Mouse (Mus musculus) heart, adult 8-10 months (tissue): ENCODE measurements around the gene Gucy2d. TPM values are rescaled to one million over a fixed set of nuclear protein-coding genes. Genes with fewer than 3 reads are reported as not detected.
A peak's percentile ranks its signal among the peaks of the same experiment; 100 is the strongest.

Experiments
- DNase-seq: peaks from one replicate; pipeline ENCODE4 v3.0.0; 2022; ENCODE audit warnings: low spot score
- total RNA-seq, 4 experiments: library from RNA; stranded (reverse); gene quantifications; 2 replicates each; pipeline ENCODE4 v1.2.4; 2022

The Gucy2d gene
- total RNA-seq, 4 experiments from 2014 or later, result 0.12 to 0.20 (median 0.16) TPM; not detected in 1

DNA sequence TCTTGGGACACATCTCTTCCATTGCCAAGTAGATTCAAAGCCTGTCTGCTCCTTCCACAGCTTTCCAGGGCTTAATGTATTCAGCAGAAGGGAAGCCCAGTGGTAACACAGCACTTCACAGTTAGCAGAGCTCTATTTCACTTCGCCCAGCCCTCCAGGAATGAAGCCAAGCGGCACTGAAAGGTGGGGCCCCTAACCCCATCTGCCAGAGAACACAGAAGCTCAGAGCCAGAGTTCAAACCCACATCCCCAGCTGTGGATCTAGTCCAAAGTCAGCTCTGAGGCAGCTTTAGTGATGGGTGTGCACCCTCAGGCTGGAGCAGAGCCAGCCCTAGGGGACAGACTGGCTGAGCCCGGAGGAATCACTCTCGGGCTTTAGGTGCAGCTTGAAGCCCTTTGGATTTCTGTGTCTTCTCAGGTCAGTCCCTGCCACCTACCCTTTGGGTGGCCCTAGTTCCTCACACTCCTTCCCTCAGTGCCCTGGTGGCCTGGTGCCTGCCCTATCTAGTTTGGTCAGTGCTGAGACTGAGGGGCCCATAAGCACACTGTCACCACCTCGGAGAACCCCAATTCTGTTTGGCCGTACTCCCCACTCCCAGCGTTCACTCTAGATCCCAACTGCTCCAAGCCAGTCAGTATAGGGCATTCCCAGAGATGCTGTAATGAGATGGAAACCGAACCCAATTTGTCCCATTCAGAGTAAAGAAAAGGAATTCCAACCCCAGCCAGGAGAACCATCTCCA is 83.0 kb downstream of the Gucy2d start:
- DNase-seq, result peak; percentile 82

DNA sequence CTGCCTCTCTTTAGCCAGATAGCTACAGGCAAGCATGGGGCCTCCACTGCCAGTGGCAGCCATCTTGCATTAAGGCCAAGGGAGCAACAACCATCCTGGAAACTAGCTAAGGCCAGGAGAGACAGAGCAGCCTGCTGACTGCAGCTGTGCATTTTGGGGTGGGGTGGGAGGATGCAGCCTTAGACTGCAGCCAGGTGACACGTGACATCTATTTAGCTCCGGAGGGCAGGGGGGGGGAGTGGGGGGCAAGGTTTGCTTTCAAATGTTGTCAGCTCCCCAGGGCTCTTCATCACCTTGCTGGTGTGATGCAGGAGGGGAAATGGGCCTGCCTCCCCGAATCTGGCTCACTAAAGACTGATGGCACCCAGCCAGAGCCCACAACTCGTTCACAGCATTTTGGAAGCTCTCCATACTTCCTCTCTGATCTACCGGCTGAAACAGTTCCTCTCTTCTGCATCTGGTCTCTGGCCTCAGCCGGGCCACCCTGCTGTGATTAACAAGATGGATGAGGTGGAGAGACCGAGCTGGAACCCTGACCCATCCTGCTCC is 83.7 kb downstream of the Gucy2d start:
- DNase-seq, result peak; percentile 70

DNA sequence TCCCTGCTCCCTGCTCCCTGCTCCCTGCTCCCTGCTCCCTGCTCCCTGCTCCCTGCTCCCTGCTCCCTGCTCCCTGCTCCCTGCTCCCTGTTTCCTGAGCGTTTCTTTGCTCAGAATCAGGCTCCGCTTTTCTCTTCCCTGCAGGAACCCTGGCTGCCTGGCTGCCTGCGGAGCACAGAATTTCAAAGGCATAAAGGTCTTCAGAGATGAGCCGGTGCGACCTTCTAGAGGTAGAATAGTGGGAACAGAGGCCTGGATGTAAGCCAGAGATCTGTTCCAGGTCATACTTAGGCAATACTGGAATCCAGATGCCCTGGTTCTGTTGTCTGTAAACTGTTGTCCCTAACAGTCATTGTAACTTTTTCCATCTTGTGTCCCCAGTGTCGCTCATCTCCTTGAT is 84.2 kb downstream of the Gucy2d start:
- DNase-seq, result no peak

DNA sequence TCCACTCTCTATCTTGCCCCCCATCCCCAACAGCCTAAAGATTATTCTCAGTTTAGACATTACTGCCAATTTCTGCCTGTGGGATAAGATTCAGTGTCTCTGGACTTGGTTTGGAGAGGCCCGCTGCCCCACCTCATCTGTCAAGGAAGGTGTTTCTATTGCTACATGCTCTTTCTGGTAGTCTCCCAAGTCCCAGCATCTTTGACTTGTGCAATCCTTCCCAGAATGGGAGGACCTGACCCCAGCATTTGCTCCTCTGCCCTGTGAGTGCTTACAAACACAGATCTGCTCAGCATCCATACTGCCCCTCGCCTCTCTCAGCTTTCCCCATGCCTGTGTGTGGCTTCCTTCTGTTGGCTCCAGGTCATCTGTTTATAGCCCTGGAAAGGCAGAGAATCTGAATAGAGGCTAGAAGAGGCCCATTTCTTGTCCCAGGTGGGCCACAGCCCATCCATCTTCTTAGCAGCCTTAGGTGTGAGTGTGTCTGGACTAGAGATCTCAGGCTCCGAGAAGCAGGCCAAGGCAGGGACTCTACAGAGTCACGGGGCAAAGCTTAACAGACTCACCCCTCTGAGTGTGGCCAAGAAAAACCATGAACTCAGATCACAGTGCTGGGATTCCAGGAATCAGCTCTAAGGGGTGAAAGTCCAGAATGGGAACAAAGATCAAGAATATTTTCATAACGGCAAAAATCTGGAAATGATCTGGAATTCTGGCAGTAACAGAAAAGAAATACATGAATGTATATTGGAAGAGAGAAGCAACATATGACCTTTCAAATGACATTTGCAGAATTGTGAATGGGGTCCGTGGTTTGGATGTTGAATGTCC is 84.9 kb downstream of the Gucy2d start:
- no peak for DNase-seq

Other genes with a start within 250 kb of the Gucy2d start
- not detected for gene B3gnt6, start 240.9 kb upstream of the Gucy2d start, total RNA-seq
- 10 to 100 TPM in 3 of 4 experiments, 1 to 10 TPM in 1; 7.6 to 13.8 (median 12.4) TPM for gene Acer3, start 119.2 kb upstream of the Gucy2d start, total RNA-seq
- 1 to 10 TPM; 1.9 to 2.8 (median 2.5) TPM for gene Tsku, start 79.1 kb upstream of the Gucy2d start, total RNA-seq
- 10 to 100 TPM in 3 of 4 experiments, 1 to 10 TPM in 1; 7.7 to 17.3 (median 12.2) TPM for gene Lrrc32, start 48.9 kb downstream of the Gucy2d start, total RNA-seq
- gene Emsy, start 216.4 kb downstream of the Gucy2d start, total RNA-seq, result 10 to 100 TPM; 22.9 to 29.1 (median 25.2) TPM